Mouse (Mus musculus): ENCODE measurements at regions not wholly inside any gene's neighbourhood (a gene's known extent, or its start where the extent isn't known, plus 50 kb on each side); places are given as distances from the start of the nearest gene placed in this dataset.

DNA sequence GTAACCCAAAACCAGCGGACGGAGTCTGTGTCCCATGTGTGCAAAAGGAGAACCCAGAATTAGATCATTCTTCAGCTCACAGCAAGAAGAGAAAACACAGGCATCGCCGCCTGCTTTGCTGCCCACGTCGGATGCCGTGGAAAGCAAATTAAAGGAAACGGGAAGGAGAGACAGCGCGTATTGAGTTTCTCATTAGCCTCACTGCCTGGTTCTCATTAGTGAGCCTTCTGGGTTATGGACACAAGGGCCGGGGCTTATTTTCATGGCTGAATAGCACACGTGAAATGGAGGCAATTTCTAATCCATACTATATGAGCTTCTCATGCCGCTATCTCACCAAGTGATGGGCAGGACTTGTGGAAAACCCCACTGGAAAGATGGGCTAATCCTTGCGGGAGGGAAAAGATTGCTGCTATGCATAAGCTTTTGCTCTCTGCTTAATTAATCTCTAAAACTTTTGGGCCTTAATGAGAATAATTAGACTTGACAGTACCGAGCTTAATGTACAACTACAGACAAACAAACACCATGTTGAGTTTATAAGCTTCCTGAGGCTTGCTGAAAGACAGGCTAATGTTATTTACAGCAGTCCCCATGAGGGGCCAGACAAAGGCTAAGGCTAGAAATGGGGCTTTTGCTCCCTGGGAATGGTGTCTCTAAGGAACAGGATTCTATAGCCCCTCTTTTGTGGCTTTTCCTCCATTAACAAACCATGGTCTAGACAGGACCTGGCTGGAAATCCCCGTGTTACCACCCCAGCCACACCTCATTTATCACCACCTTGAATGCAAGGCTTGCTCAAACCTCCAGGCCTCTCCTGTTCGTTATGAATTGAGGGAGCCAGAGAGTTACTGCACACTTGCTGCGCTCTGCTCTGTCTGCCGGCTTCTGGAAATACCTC, 145.8 kb downstream of the Cd83 start:
- TF ChIP-seq CTCF (IDR thresholded peaks at IDR 0.05; ENCODE audit: control insufficient read depth, insufficient read depth, insufficient read length): no peak
- TF ChIP-seq CEBPB (IDR thresholded peaks at IDR 0.05; ENCODE audit: low read depth): no peak
- no peak for TF ChIP-seq MAX (IDR thresholded peaks at IDR 0.05)
- TF ChIP-seq FOSL1 (IDR thresholded peaks at IDR 0.05; ENCODE audit: insufficient read depth, low read length, poor library complexity, severe bottlenecking): no peak
- no peak for TF ChIP-seq MYOD1 (IDR thresholded peaks at IDR 0.05; ENCODE audit: control insufficient read depth, insufficient read length, low read depth)

Measured in C2C12 (cell line).